Mouse (Mus musculus): ENCODE measurements around the gene S1pr3. TPM values are rescaled to one million over a fixed set of nuclear protein-coding genes. Genes with fewer than 3 reads are reported as not detected.

The S1pr3 gene
- total RNA-seq, 2 experiments from 2014 or later = 23.6 to 26.5 TPM

DNA sequence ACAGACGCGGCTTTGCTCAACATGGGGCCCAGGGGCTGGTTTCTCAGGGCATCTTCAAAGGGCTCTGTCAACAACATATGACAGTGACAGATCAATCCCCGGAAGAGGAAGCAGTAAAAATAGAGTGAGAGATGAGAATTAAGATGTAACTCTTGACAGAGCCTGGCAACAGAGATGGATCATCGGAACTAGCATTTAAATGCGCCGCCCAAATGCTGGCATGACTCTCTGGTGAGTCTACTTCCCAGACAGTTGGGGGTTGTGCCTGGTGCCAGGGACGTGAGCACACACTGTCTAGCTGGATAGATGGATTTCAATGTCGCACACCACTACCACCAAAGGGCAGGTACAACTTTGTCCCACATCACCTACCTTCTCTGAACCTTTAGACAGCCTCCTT lies 34.5 kb downstream of the S1pr3 start:
- DNase-seq (ENCODE audit: low spot score in 2 of 2) = no peak

GRCm38 (mm10) chr13:51446550-51446949 lies 38.1 kb downstream of the S1pr3 start:
- no peak for DNase-seq (ENCODE audit: low spot score in 2 of 2)

GRCm38 (mm10) chr13:51456190-51456878 lies 47.9 kb downstream of the S1pr3 start:
- no peak for DNase-seq (ENCODE audit: low spot score in 2 of 2)

- DNase-seq (ENCODE audit: low spot score in 2 of 2) = no peak
Observed at GRCm38 (mm10) chr13:51464294-51464693, 55.9 kb downstream of the S1pr3 start.

DNA sequence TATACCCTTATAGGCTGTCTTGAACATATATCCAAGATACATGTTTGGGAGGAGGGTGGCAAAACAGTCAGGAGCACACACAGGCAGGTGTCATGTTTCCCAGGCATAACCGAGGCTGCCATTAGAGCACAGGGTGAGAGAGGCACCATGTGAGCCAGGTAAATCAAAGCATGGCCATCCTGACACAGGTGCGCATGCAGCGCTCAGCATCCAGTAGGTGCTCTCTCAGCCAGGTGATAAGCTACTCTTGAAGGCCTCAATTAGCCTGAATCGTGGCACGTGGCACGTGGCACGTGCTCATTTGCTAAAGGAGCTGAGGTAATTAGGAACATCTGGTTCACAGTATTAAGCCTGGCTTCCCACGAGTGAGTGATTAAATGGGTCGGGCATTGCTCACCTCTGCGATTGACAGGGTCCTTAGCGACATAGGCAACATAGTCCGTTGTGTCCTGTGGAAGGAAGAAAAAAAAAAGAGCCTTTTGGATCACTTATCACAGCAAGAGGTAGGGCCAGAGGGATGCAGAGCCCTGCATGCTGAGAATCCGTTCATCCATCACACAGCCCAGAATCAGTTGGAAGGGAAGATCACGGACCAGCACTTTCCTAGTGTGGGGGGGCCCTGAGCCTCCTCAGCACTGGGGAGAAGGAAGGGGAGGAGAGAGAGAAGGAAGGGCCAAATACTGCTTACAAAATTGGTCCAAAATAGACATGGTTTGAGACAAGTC lies 57.8 kb downstream of the S1pr3 start:
- no peak for DNase-seq (ENCODE audit: low spot score in 2 of 2)

GRCm38 (mm10) chr13:51468697-51469250 lies 60.3 kb downstream of the S1pr3 start:
- DNase-seq (ENCODE audit: low spot score in 2 of 2) = no peak

Other genes with a start within 250 kb of the S1pr3 start
- 1 to 10 TPM; 1.2 to 1.4 TPM for gene Nxnl2, start 237.6 kb upstream of the S1pr3 start, total RNA-seq (2021)
- gene Shc3, start 160.8 kb downstream of the S1pr3 start, total RNA-seq (2021) = 1 to 10 TPM; 3.1 to 4.0 TPM
- 10 to 100 TPM; 49.0 to 49.5 TPM for gene Cks2, start 236.6 kb downstream of the S1pr3 start, total RNA-seq (2021)
- 10 to 100 TPM; 23.4 to 32.4 TPM for gene Secisbp2, start 243.1 kb downstream of the S1pr3 start, total RNA-seq (2021)

Measured in adrenal gland, postnatal 4 days (tissue).